17 mouse cellular contexts compared by ENCODE assay signal in genomic region chr12:106676136-106676535, GRCm38 (mm10).
"Had no signal": no experiment of that assay in that cellular context is flagged by ENCODE, and none has a peak within 500 bp of the region (broad histone marks: within the 10 kb centered on the region; RNA-seq: fewer than 3 reads in every experiment).

No protein-coding gene starts in this region.

- H3K27me3 ChIP-seq: lung, embryonic 15.5 days; megakaryocyte, embryonic 14.5 days; midbrain, embryonic 15.5 days; neural tube, embryonic 12.5 days; stomach, embryonic 15.5 days had no signal

- ATAC-seq: lung, postnatal 0 days; midbrain, embryonic 13.5 days; midbrain, embryonic 15.5 days had no signal

- H3K4me1 ChIP-seq: lung, embryonic 15.5 days; megakaryocyte, embryonic 14.5 days; neural tube, embryonic 12.5 days; stomach, embryonic 15.5 days had no signal

- H3K4me2 ChIP-seq: lung, embryonic 15.5 days; midbrain, embryonic 11.5 days; midbrain, embryonic 13.5 days; midbrain, embryonic 15.5 days; neural tube, embryonic 12.5 days; stomach, embryonic 15.5 days had no signal

- H3K36me3 ChIP-seq: lung, embryonic 15.5 days; midbrain, embryonic 13.5 days; midbrain, embryonic 15.5 days; neural tube, embryonic 12.5 days; stomach, embryonic 15.5 days had no signal

- H3K9me3 ChIP-seq: lung, embryonic 15.5 days; midbrain, embryonic 13.5 days; midbrain, embryonic 15.5 days; neural tube, embryonic 12.5 days; stomach, embryonic 15.5 days had no signal

- DNase-seq: lung, adult 18-20 months; lung, postnatal 14 days; lung, postnatal 36 days; right cerebral cortex, postnatal 14 days; thymus, adult 2 months; thymus, postnatal 25 days; thymus, postnatal 4 days had no signal

- H3K27ac ChIP-seq: lung, embryonic 15.5 days; macrophage; midbrain, embryonic 13.5 days; midbrain, embryonic 15.5 days; neural tube, embryonic 12.5 days; stomach, embryonic 15.5 days; stomach, postnatal 0 days had no signal

- H3K4me3 ChIP-seq: lung, embryonic 15.5 days; megakaryocyte, embryonic 14.5 days; midbrain, embryonic 13.5 days; midbrain, embryonic 15.5 days; neural tube, embryonic 12.5 days; stomach, embryonic 15.5 days had no signal

- H3K9ac ChIP-seq: lung, embryonic 15.5 days; midbrain, embryonic 13.5 days; midbrain, embryonic 15.5 days; neural tube, embryonic 12.5 days; stomach, embryonic 15.5 days had no signal
